ENCODE assay signal across 14 mouse cellular contexts in genomic region chr11:62478931-62479330, GRCm38 (mm10). TPM values are rescaled to one million over a fixed set of nuclear protein-coding genes. Genes with fewer than 3 reads are reported as not detected.
DNase-seq lines count a peak whose midpoint lies in the region; ATAC-seq and TF ChIP-seq lines count a peak whose summit lies in the region.
"Had no signal": no experiment of that assay in that cellular context is flagged by ENCODE, and none has a peak within 500 bp of the region (broad histone marks: within the 10 kb centered on the region; RNA-seq: fewer than 3 reads in every experiment).

No protein-coding gene starts in this region.

- no peak overlapping the region for H3K4me2 ChIP-seq in kidney, embryonic 15.5 days
- H3K4me2 ChIP-seq in hindbrain, embryonic 16.5 days (ENCODE audit: low read length) = no peak overlapping the region
- H3K4me2 ChIP-seq: limb, embryonic 13.5 days had no signal

- no peak overlapping the region for H3K4me3 ChIP-seq in heart, embryonic 10.5 days
- no peak overlapping the region for H3K4me3 ChIP-seq in kidney, adult 2 months (ENCODE audit: insufficient read depth, low read depth, low read length)
- no peak overlapping the region for H3K4me3 ChIP-seq in kidney, embryonic 15.5 days (replicated peaks)
- no peak overlapping the region for H3K4me3 ChIP-seq in hindbrain, embryonic 16.5 days (ENCODE audit: low read length)
- H3K4me3 ChIP-seq: limb, embryonic 13.5 days had no signal

- H3K36me3 ChIP-seq in heart, embryonic 10.5 days = no peaks in the 10 kb centered on the region
- no peaks in the 10 kb centered on the region; the same call in 1 of the 2 replicates for H3K36me3 ChIP-seq in kidney, adult 2 months (ENCODE audit: control insufficient read depth, insufficient read depth, low read length)
- no peaks in the 10 kb centered on the region for H3K36me3 ChIP-seq in kidney, embryonic 15.5 days
- H3K36me3 ChIP-seq in hindbrain, embryonic 16.5 days (ENCODE audit: control insufficient read depth, insufficient read depth, low read length) = no peaks in the 10 kb centered on the region
- H3K36me3 ChIP-seq: limb, embryonic 13.5 days had no signal

- no peaks in the 10 kb centered on the region for H3K27me3 ChIP-seq in heart, embryonic 10.5 days (ENCODE audit: insufficient read depth, poor library complexity, severe bottlenecking)
- H3K27me3 ChIP-seq in kidney, adult 2 months (replicated peaks; ENCODE audit: control insufficient read depth, insufficient read depth, low read length) = no peaks in the 10 kb centered on the region
- no peaks in the 10 kb centered on the region for H3K27me3 ChIP-seq in kidney, embryonic 15.5 days
- H3K27me3 ChIP-seq in hindbrain, embryonic 16.5 days (replicated peaks; ENCODE audit: control insufficient read depth, insufficient read depth, low read length) = no peaks in the 10 kb centered on the region
- H3K27me3 ChIP-seq: limb, embryonic 13.5 days had no signal

- H3K9ac ChIP-seq in kidney, embryonic 15.5 days = no peak overlapping the region
- no peak overlapping the region for H3K9ac ChIP-seq in hindbrain, embryonic 16.5 days (ENCODE audit: low read depth, low read length)
- H3K9ac ChIP-seq: limb, embryonic 13.5 days had no signal

- H3K27ac ChIP-seq in heart, embryonic 10.5 days = no peak overlapping the region
- peak overlapping the region; percentile 52 for H3K27ac ChIP-seq in kidney, adult 2 months (ENCODE audit: insufficient read depth, low read depth, low read length)
- no peak overlapping the region for H3K27ac ChIP-seq in kidney, embryonic 15.5 days
- peak overlapping the region; percentile 40; the same call in 1 of the 2 replicates for H3K27ac ChIP-seq in hindbrain, embryonic 16.5 days (ENCODE audit: low read depth, low read length)
- H3K27ac ChIP-seq: limb, embryonic 13.5 days; macrophage had no signal

- no peak for ATAC-seq in kidney, embryonic 15.5 days (replicated peaks; ENCODE audit: low FRiP score)
- ATAC-seq in hindbrain, embryonic 16.5 days = no peak
- ATAC-seq: forebrain, embryonic 16.5 days had no signal

- no peaks in the 10 kb centered on the region for H3K9me3 ChIP-seq in heart, embryonic 10.5 days
- no peaks in the 10 kb centered on the region for H3K9me3 ChIP-seq in kidney, embryonic 15.5 days (replicated peaks)
- H3K9me3 ChIP-seq in hindbrain, embryonic 16.5 days (ENCODE audit: control insufficient read depth, low read length) = no peaks in the 10 kb centered on the region
- H3K9me3 ChIP-seq: limb, embryonic 13.5 days had no signal

- WGBS in heart, embryonic 10.5 days = 64% methylated on average over 6 of the region's 6 CpGs
- WGBS in kidney, adult 2 months = 42% methylated on average over 6 of the region's 6 CpGs
- WGBS in kidney, embryonic 15.5 days = 67% methylated on average over 6 of the region's 6 CpGs
- 79% methylated on average over 6 of the region's 6 CpGs for WGBS in hindbrain, embryonic 16.5 days

- no peak for TF ChIP-seq CTCF in kidney, adult 2 months (conservative IDR thresholded peaks at IDR 0.05; ENCODE audit: insufficient read depth, insufficient read length, low read depth, low read length)

- TF ChIP-seq POLR2A in kidney, adult 2 months (IDR thresholded peaks at IDR 0.05; ENCODE audit: low read depth, low read length) = no peak

- no peaks in the 10 kb centered on the region for H3K4me1 ChIP-seq in heart, embryonic 10.5 days
- H3K4me1 ChIP-seq in kidney, adult 2 months (ENCODE audit: control insufficient read depth, insufficient read depth, low read length) = peaks cover 9% of the 10 kb centered on the region; the same call in 1 of the 2 replicates
- H3K4me1 ChIP-seq in kidney, embryonic 15.5 days = no peaks in the 10 kb centered on the region
- H3K4me1 ChIP-seq in hindbrain, embryonic 16.5 days (ENCODE audit: control insufficient read depth, insufficient read depth, low read depth, low read length) = no peaks in the 10 kb centered on the region
- H3K4me1 ChIP-seq: limb, embryonic 13.5 days had no signal

- DNase-seq in heart, embryonic 10.5 days (ENCODE audit: low spot score) = peak; percentile 50
- DNase-seq in heart, postnatal 25 days (ENCODE audit: low spot score) = no peak
- peak; percentile 87 for DNase-seq in kidney, adult 2 months
- DNase-seq in Muller cell, postnatal 12 days (ENCODE audit: inconsistent ontology term) = peak; percentile 29
- DNase-seq in urinary bladder, postnatal 10 days (ENCODE audit: low spot score) = no peak
- DNase-seq: cerebellum, adult 8-10 months; gastrocnemius, postnatal 10 days; lung, adult 2 months; right cerebral cortex, postnatal 25 days had no signal

- intact Hi-C loops in heart, postnatal 25 days (cut with DNase I) = no loop called here

RNA-seq across cellular contexts. Expression of gene Ncor1, which starts 20.6 kb away (rescaled TPM):
- polyA plus RNA-seq in heart, embryonic 10.5 days (2016; fragmentation: Nextera tagmentation; extraction: Ambion mirVana) = 114 and 134 TPM in 2 replicates
- total RNA-seq in heart, postnatal 25 days (2021) = 100 to 1,000 TPM; 126 TPM
- polyA plus RNA-seq in kidney, adult 2 months (2012; rRNA removed) = 110 and 127 TPM in 2 replicates
- polyA plus RNA-seq in kidney, embryonic 15.5 days (2015; fragmentation: Nextera tagmentation; extraction: Ambion mirVana) = 168 and 172 TPM in 2 replicates
- 60.1 and 135 TPM in 2 replicates for polyA plus RNA-seq in hindbrain, embryonic 16.5 days (2015; fragmentation: Nextera tagmentation; extraction: Ambion mirVana)

RNA-seq across cellular contexts. Expression of gene Pigl, which starts 20.7 kb away (rescaled TPM):
- polyA plus RNA-seq in heart, embryonic 10.5 days (2016; fragmentation: Nextera tagmentation; extraction: Ambion mirVana) = 14.1 and 15.4 TPM in 2 replicates
- 1 to 10 TPM; 2.8 to 3.3 TPM for total RNA-seq in heart, postnatal 25 days (2021)
- 7.1 and 8.7 TPM in 2 replicates for polyA plus RNA-seq in kidney, adult 2 months (2012; rRNA removed)
- 11.9 and 12.4 TPM in 2 replicates for polyA plus RNA-seq in kidney, embryonic 15.5 days (2015; fragmentation: Nextera tagmentation; extraction: Ambion mirVana)
- polyA plus RNA-seq in hindbrain, embryonic 16.5 days (2015; fragmentation: Nextera tagmentation; extraction: Ambion mirVana) = 8.3 and 10.8 TPM in 2 replicates

Comparison
In these comparisons a context has a peak if more than half of its experiments do, and no peak if none do; other contexts are left out.
1. DNase-seq: peak in heart, embryonic 10.5 days (single experiment), kidney, adult 2 months (single experiment) and Muller cell, postnatal 12 days (single experiment); none in heart, postnatal 25 days (single experiment) and urinary bladder, postnatal 10 days (single experiment).
2. H3K27ac ChIP-seq: peak in kidney, adult 2 months (single experiment) and hindbrain, embryonic 16.5 days (single experiment); none in heart, embryonic 10.5 days (single experiment) and kidney, embryonic 15.5 days (single experiment).